In the genomic region with DNA sequence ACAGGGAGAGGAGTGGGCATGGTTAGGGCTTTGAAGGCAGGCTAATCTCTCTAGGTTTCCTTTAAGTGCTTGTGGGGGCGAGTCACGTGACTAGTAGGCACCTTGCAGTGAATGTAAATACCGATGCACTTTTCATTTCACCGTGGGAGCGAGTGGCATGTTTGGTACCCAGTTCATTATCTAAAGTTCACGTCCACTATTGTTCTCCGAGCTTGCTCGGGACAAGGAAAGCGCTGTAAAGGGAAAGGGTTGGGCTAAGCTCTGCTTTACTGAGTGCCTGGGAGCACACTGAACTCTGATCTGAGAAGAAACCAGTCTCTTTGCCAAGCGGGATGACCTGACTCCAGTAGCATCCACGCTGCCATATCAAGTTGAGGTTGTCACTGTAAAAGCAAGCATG, we compare ENCODE assay signal across 14 mouse cellular contexts.
A peak's percentile ranks its signal among the peaks of the same experiment; 100 is the strongest.
DNase-seq lines count a peak whose midpoint lies in the region; ATAC-seq and TF ChIP-seq lines count a peak whose summit lies in the region.
"Had no signal": no experiment of that assay in that cellular context is flagged by ENCODE, and none has a peak within 500 bp of the region (broad histone marks: within the 10 kb centered on the region; RNA-seq: fewer than 3 reads in every experiment).

No protein-coding gene starts in this region.

- intact Hi-C loops in heart, postnatal 36 days (cut with DNase I) = loop anchor here (5.0 to 10.0 kb wide), 3 partner anchors 127 to 1600 kb away; partner anchors contain the start of gene Dctd

- no peak for TF ChIP-seq CTCF in heart, postnatal 0 days (IDR thresholded peaks at IDR 0.05; ENCODE audit: low read depth)

- no peaks in the 10 kb centered on the region for H3K9me3 ChIP-seq in heart, postnatal 0 days (replicated peaks; ENCODE audit: control insufficient read depth, low read length)
- peaks cover 6% of the 10 kb centered on the region; the same call in 1 of the 2 replicates for H3K9me3 ChIP-seq in forebrain, embryonic 11.5 days (ENCODE audit: control insufficient read depth, low read length)
- H3K9me3 ChIP-seq in hindbrain, embryonic 16.5 days (ENCODE audit: control insufficient read depth, low read length) = no peaks in the 10 kb centered on the region; the same call in 1 of the 2 replicates
- no peaks in the 10 kb centered on the region for H3K9me3 ChIP-seq in stomach, embryonic 15.5 days
- H3K9me3 ChIP-seq: embryonic facial prominence, embryonic 15.5 days had no signal

- WGBS in heart, postnatal 0 days = 29% methylated on average over 11 of the region's 11 CpGs
- WGBS in forebrain, embryonic 11.5 days = 11% methylated on average over 11 of the region's 11 CpGs
- 17% methylated on average over 11 of the region's 11 CpGs for WGBS in hindbrain, embryonic 16.5 days
- 52% methylated on average over 11 of the region's 11 CpGs for WGBS in stomach, embryonic 15.5 days

- no peak for ATAC-seq in heart, postnatal 0 days (ENCODE audit: insufficient read depth, low read depth)
- peak; percentile 45 for ATAC-seq in forebrain, embryonic 11.5 days (replicated peaks; ENCODE audit: low FRiP score)
- no peak for ATAC-seq in hindbrain, embryonic 16.5 days
- ATAC-seq in stomach, embryonic 15.5 days (ENCODE audit: insufficient read depth, low FRiP score, low read depth) = peak; percentile 43
- ATAC-seq in CD4-positive, CD25-positive, alpha-beta regulatory T cell, adult 4 months = no peak
- ATAC-seq: liver, postnatal 0 days had no signal

- H3K4me1 ChIP-seq in heart, postnatal 0 days (ENCODE audit: control insufficient read depth, insufficient read depth) = no peaks in the 10 kb centered on the region
- H3K4me1 ChIP-seq in forebrain, embryonic 11.5 days (replicated peaks; ENCODE audit: control insufficient read depth, insufficient read depth, low read length) = peaks cover 22% of the 10 kb centered on the region
- peaks cover 15% of the 10 kb centered on the region for H3K4me1 ChIP-seq in hindbrain, embryonic 16.5 days (ENCODE audit: control insufficient read depth, insufficient read depth, low read depth, low read length)
- H3K4me1 ChIP-seq in stomach, embryonic 15.5 days = no peaks in the 10 kb centered on the region

- H3K27ac ChIP-seq in heart, postnatal 0 days (ENCODE audit: low read depth) = no peak overlapping the region
- peak overlapping the region; percentile 48; the same call in 1 of the 2 replicates for H3K27ac ChIP-seq in forebrain, embryonic 11.5 days (ENCODE audit: low read depth, low read length)
- no peak overlapping the region for H3K27ac ChIP-seq in hindbrain, embryonic 16.5 days (ENCODE audit: low read depth, low read length)
- no peak overlapping the region for H3K27ac ChIP-seq in stomach, embryonic 15.5 days
- H3K27ac ChIP-seq: embryonic facial prominence, embryonic 15.5 days; gastrocnemius, adult 2 months had no signal

- DNase-seq in heart, postnatal 0 days (ENCODE audit: low spot score) = no peak
- no peak for DNase-seq in heart, postnatal 36 days
- peak; percentile 63 for DNase-seq in forebrain, embryonic 11.5 days (ENCODE audit: low spot score)
- DNase-seq in spleen, postnatal 14 days (ENCODE audit: low spot score in 2 of 2) = no peak
- DNase-seq in adipocyte (ENCODE audit: low spot score) = no peak
- DNase-seq: cerebellum, adult 9-11 months; gastrocnemius, adult 2 months; kidney, adult 11 months; liver, postnatal 0 days; thymus, postnatal 25 days had no signal

- H3K4me3 ChIP-seq in heart, postnatal 0 days (ENCODE audit: low read depth, low read length) = no peak overlapping the region
- no peak overlapping the region for H3K4me3 ChIP-seq in forebrain, embryonic 11.5 days (ENCODE audit: low read depth, low read length)
- H3K4me3 ChIP-seq in hindbrain, embryonic 16.5 days (ENCODE audit: low read length) = no peak overlapping the region
- no peak overlapping the region for H3K4me3 ChIP-seq in stomach, embryonic 15.5 days (replicated peaks)
- H3K4me3 ChIP-seq: embryonic facial prominence, embryonic 15.5 days; gastrocnemius, adult 2 months had no signal

- H3K27me3 ChIP-seq in heart, postnatal 0 days (ENCODE audit: control insufficient read depth, insufficient read depth, low read length) = 0 out of 2 replicates have a peak, but pooled peaks cover 7% of the 10 kb centered on the region
- H3K27me3 ChIP-seq in forebrain, embryonic 11.5 days (ENCODE audit: control insufficient read depth, insufficient read depth, low read length) = no peaks in the 10 kb centered on the region
- no peaks in the 10 kb centered on the region; the same call in 1 of the 2 replicates for H3K27me3 ChIP-seq in hindbrain, embryonic 16.5 days (replicated peaks; ENCODE audit: control insufficient read depth, insufficient read depth, low read length)
- no peaks in the 10 kb centered on the region for H3K27me3 ChIP-seq in stomach, embryonic 15.5 days (replicated peaks)
- H3K27me3 ChIP-seq: embryonic facial prominence, embryonic 15.5 days had no signal

- H3K36me3 ChIP-seq in heart, postnatal 0 days (replicated peaks; ENCODE audit: control insufficient read depth, insufficient read depth, low read length) = no peaks in the 10 kb centered on the region; the same call in 1 of the 2 replicates
- peaks cover 13% of the 10 kb centered on the region for H3K36me3 ChIP-seq in forebrain, embryonic 11.5 days (ENCODE audit: control insufficient read depth, insufficient read depth, low read length)
- peaks cover 13% of the 10 kb centered on the region for H3K36me3 ChIP-seq in hindbrain, embryonic 16.5 days (ENCODE audit: control insufficient read depth, insufficient read depth, low read length)
- peaks cover 8% of the 10 kb centered on the region for H3K36me3 ChIP-seq in stomach, embryonic 15.5 days

- no peak for TF ChIP-seq EP300 in heart, postnatal 0 days (IDR thresholded peaks at IDR 0.05; ENCODE audit: low read depth)

- no peak overlapping the region for H3K9ac ChIP-seq in heart, postnatal 0 days (replicated peaks; ENCODE audit: low read depth, low read length)
- no peak overlapping the region for H3K9ac ChIP-seq in forebrain, embryonic 11.5 days (ENCODE audit: low read length)
- 0 out of 2 replicates have a peak overlapping the region, but pooled peaks have one; percentile 31 for H3K9ac ChIP-seq in hindbrain, embryonic 16.5 days (ENCODE audit: low read depth, low read length)
- H3K9ac ChIP-seq in stomach, embryonic 15.5 days = no peak overlapping the region
- H3K9ac ChIP-seq: embryonic facial prominence, embryonic 15.5 days; liver, postnatal 0 days had no signal

- peak overlapping the region; percentile 37 for H3K4me2 ChIP-seq in heart, postnatal 0 days (ENCODE audit: low read depth, low read length)
- peak overlapping the region; percentile 31; the same call in 1 of the 2 replicates for H3K4me2 ChIP-seq in forebrain, embryonic 11.5 days (ENCODE audit: low read depth, low read length, severe bottlenecking)
- peak overlapping the region; percentile 41 for H3K4me2 ChIP-seq in hindbrain, embryonic 16.5 days (ENCODE audit: low read length)
- H3K4me2 ChIP-seq in stomach, embryonic 15.5 days = peak overlapping the region; percentile 17
- H3K4me2 ChIP-seq: embryonic facial prominence, embryonic 15.5 days had no signal

Comparison
In these comparisons a context has a peak if more than half of its experiments do, and no peak if none do; other contexts are left out.
1. ATAC-seq: peak in forebrain, embryonic 11.5 days (single experiment) and stomach, embryonic 15.5 days (single experiment); none in heart, postnatal 0 days (single experiment), hindbrain, embryonic 16.5 days (single experiment) and CD4-positive, CD25-positive, alpha-beta regulatory T cell, adult 4 months (single experiment).
2. Peak in every context shown above with its lines, with median percentiles within 50 percentile points of each other: H3K4me2 ChIP-seq.